Mouse (Mus musculus) cerebellum, postnatal 10 days (tissue): Measurements from ENCODE around the gene Abcg5.

Source experiments
- DNase-seq, 2 experiments: peaks; one replicate each; pipeline ENCODE4 v3.0.0; 2021; ENCODE audit warnings: mixed read lengths in 2 of 2

The Abcg5 gene

DNA sequence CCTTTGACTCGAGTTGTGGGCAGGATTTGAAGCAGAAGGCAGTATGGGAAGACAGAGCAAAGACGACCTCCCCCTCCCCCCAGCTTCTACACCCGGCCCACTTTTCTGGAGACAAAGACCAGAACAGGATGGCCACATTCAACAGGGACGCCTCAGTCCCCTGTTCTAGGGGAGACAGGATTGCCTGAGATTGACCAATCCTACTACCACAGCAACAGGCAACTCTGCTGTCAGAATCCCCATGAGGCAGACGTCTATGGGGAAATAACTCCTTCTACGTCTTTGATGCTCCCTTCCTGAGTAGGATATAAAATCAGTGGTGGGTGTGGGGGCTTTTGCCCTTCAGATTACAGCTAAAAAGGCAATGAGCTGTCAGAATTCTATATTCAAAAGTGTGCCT is 1.5 kb upstream of the Abcg5 start:
- DNase-seq = no peak

DNA sequence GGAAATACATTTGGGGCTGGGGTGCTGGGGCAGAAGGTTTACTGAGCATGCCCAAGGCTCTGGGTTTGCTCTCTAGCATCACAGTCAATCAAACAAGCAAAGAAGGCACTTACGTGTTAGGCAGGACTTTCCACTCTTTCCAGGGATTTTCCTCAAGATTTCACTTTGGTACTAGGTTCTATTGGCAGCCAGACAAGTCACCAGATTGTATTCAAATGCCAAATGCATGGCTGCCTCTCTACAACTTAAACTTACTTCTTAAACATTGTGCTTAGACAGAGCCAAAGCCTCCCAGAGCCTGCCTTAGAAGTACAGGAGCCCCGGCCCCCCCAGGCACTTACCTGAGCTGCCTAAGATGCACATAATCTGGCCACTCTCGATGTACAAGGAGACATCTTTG is 1.1 kb downstream of the Abcg5 start:
- DNase-seq = no peak

DNA sequence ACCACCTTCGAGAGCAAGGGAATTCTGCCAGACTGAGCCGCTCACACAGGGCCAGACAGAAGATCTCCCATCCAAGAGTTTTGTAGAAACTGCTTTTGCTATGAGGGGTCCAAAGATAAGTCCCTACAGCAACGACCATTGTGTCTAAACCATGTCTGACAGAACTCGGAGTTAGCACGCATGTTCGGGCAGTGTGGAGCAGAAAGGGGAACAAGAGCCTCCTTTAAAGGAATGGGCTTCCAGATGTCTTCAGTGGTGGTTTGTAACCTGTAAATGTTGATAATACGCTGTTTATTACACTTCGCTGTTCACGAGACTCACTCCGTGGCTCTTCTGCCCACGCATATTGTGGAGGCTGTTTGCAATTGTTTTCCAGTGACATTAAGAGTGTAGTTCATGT is 5.2 kb downstream of the Abcg5 start:
- DNase-seq = no peak

- peak; percentile 29 to 48 for DNase-seq
Measured at GRCm38 (mm10) chr17:84675951-84676366, 6.9 kb downstream of the Abcg5 start, which contains the start of gene Abcg8. TSS of gene Abcg8 (plus strand) at chr17:84676302.

DNA sequence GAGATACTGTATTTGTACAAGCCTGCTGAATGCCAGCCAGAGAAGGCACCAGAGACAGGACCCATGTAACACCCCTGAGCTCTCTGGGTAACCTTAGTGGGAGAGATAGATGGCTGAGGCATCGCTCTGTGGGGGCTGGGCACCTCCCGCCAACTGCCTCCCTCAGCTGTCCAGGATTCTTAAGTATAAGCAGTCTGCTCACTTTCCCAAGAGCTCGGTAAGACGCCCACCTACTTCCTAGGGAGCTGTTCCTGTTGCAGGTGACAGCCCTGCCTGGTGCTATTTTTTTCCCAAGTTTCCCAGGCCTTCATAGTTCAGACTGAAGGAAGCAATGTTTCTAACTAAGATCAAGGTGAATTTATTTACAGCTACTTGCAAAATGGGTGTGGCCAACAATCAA is 7.6 kb downstream of the Abcg5 start:
- DNase-seq = no peak

DNA sequence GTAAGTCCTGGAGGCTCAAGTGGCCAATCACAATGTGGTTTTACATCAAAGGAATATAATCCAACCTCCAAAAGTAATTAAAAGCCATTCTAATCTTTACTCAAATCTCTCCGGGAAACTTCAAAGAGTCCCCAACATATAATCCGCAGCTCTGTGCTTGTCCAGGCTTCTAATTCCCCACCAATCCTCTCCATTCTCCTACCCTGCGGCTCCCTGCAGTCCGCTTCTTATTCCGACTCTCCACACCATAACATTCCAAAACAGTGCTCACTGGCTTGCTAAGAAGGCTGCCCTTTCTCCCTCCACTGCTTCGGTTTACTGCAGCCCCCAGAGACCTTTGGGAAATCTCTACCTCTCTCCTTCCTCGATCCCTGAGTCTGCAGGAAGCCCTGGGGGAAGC is 8.8 kb downstream of the Abcg5 start:
- no peak for DNase-seq

DNA sequence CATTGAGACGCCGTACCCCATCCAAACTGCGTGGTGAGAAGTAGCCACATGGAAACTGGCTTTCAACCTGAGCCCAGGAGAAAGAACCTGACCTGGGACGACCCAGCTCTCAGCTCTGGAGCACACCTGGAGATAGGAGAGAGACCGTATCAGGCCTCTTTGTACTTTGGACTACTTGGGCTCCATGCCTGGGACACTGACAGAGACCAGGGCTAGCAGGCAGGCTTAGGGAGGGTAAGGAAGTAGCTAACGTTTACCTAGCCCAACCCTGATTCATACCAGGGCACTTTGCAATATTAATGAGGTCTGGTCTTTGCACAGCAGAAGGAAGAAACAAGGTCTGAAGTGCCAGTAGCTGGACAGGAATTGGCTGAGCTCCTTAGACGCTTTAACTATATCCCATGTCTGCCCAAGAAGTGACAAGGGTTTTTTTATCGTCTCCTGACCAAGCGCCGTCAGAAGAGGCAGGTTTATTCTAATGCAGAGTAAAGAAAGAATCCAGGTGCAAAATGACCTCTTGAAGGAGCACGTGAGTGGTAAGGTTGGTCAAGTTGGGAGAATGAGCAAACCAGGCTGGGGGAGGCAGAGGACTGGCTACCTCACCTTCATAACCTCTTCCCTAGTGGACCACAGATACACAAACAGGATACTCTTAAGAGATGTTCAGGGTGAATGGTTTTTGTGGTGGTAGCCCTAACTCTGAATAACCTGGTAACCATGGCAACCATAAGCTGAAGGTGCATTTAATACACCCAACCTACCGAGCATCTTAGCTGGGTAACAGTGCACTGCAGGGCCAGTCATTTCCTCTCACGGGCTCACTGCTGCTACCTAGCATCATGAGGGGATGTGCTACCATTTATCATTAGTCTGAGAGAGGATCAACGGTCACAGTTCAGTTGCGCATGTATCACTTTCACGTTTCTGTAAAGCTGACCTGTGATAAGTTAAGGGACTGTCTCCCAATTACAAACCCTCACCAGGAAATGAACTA is 10.1 kb downstream of the Abcg5 start:
- DNase-seq = no peak

- no peak for DNase-seq
Measured at GRCm38 (mm10) chr17:84667848-84668247, 15.0 kb downstream of the Abcg5 start.

- DNase-seq = no peak
Measured at GRCm38 (mm10) chr17:84665691-84666090, 17.1 kb downstream of the Abcg5 start.

- DNase-seq = no peak
Measured at GRCm38 (mm10) chr17:84665053-84665452, 17.8 kb downstream of the Abcg5 start.

DNA sequence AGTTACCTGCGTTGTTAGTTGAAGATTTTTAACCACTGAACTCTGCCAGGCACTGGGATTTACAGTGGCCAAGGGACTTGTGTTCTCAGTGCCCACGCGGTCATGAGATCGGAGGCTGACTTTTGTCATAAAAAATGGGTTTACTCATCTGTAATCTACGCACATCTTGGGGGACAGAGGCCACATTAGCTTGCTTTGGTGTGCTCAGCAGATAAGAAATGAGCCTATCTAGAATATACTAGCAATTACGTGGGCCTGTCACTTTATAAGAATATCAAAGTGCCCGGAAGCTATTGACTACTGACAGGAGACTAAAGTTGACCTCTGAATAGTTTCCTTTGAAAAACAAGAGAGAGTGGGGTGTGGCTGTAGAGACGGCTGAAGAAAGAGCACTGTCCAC is 23.9 kb downstream of the Abcg5 start:
- DNase-seq = no peak

DNA sequence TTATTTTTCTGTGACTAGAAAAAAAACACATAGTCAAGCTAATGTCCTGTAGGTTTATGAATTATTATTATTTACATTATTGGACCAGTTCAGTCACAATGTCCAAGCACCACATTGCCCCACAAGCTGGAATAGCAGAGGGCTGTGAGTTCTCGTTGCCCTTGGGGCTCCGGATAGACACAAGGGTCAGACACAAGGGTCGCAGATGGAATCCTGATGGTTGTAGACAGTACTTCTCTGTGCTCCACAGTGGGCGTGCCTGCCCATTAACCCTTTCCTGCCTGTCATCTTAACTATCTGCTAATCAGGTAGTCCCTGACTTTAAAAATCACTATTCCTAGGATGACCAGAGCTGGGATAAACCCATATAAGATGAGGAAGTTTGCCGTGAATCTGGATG is 24.6 kb downstream of the Abcg5 start:
- DNase-seq = no peak

DNA sequence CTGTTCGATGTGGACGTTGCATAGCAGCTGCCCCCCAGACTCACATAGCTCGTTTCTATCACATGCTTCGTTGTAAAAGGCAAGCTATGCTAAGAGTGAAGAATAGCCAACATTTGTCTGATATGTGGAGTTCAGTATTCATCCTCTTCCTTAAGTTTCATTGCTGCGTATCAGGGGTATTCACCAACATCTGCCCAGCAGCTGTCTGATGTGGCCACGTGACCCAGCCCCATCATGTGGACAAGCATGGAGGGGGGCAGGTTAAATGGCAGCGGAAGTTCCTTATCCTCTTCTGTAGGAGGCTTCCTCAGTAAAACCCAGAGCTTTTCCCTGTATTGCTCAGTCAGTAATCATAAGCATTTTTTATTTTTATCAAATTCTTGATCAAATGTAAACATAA is 25.0 kb downstream of the Abcg5 start:
- DNase-seq = no peak

DNA sequence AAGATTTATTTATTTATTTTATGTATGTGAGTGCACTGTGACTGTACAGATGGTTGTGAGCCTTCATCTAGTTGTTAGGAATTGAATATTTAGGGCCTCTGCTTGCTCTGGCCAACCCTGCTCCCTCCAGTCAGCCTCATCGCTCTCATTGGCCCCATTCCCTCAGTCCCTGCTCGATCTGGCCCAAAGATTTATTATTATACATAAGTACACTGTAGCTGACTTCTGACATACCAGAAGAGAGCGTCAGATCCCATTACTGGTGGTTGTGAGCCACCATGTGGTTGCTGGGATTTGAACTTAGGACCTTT is 25.4 kb downstream of the Abcg5 start:
- no peak for DNase-seq

GRCm38 (mm10) chr17:84656653-84657421 is 26.0 kb downstream of the Abcg5 start:
- DNase-seq = no peak

DNA sequence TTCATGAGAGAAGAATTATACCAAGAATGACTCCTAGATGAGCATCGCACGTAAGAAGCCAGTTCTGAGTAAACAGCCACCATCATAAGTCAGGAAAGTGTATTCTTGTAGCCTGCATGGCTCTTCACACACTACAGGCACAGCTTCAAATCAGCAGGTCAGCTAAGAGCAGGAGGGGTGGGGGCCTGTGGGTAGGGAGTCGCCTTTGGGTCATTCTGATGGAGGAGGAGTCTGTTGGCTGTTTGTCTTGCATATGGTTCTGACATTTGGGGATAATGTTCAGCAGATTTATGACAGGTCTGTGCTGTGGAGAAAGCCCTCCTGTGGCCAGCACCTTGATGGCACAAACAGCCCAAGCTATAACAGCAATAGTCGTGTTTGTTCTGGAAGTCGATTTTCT is 26.6 kb downstream of the Abcg5 start:
- no peak for DNase-seq

DNA sequence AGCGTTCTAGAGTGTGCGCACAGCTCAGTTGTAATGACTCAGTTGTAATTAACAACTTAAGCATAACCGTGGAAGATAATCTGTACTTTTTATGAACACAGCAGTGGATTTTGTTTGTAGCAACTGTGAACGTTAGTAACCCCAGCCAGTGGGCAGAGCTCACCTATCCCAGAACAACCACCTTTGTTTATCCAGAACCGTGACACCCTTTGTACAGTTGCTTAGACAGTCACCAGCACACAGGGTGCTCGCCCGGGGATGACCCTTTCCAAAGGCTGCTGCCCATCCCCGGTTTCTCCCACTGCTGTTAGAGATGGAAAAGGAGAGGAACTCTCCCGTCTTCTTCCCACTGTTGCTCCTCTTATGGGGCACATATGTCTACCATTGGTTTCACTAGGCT is 29.3 kb downstream of the Abcg5 start:
- DNase-seq = no peak

GRCm38 (mm10) chr17:84650302-84651017 is 32.4 kb downstream of the Abcg5 start:
- no peak for DNase-seq

- no peak for DNase-seq
Measured at GRCm38 (mm10) chr17:84647630-84648029, 35.2 kb downstream of the Abcg5 start.

DNA sequence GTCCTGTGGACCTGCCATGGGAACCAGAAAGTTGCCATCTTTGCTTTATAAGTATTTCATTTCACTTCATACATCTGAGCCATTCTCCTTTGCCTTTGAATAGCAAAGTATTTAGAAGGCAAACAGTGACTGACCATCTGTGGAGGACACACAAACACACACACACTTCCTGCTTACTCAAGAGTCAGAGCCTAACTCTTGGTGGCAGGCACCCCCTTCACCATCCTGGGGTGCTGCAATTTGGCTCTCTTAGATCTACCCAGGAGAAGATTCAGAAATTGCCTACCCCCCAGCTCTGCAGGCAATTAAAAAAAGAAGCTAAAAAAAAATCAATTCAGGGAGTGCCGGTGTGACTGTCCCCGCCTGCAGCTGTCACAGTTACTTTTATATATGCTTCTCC is 36.3 kb downstream of the Abcg5 start:
- no peak for DNase-seq

DNA sequence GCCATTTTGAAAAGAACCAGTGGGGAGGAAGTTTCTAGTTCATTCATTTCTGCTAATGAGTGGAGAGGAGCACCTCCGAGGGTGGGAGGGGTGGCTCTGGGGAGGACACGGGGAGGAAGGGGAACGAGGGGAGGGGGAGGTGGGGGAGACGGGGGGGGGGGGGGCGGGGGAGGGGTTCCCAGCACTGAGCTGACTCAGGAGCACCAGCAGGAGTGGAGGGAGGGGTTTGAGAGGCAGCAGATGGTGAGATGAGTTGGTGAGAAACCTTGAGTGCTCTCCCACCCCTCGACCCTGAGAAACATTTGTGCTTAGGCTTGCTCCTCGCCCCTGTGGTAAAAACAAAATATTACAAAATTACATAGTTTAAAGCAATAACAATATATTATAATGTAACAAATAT is 36.9 kb downstream of the Abcg5 start:
- peak in 1 of 2 experiments; percentile 39 for DNase-seq

DNA sequence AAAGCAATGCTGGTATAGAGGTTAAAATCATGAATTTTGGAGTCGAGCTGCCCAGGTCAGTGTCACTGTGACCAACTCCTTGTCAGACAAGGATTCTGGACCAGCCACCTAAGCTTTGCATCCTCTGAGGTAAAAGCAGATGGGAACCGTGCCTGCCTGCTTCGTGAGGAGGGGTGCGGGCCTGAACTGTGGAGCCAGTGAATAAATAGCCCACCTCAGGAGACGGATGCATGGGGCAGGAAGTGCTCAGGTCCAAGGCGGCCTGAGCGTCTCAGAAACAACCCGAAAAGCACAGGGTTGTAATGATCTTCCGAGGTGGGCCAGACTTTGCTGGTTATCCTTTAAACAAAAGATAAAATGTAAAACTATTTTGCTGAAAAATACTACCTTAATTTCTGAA is 37.7 kb downstream of the Abcg5 start:
- no peak for DNase-seq

DNA sequence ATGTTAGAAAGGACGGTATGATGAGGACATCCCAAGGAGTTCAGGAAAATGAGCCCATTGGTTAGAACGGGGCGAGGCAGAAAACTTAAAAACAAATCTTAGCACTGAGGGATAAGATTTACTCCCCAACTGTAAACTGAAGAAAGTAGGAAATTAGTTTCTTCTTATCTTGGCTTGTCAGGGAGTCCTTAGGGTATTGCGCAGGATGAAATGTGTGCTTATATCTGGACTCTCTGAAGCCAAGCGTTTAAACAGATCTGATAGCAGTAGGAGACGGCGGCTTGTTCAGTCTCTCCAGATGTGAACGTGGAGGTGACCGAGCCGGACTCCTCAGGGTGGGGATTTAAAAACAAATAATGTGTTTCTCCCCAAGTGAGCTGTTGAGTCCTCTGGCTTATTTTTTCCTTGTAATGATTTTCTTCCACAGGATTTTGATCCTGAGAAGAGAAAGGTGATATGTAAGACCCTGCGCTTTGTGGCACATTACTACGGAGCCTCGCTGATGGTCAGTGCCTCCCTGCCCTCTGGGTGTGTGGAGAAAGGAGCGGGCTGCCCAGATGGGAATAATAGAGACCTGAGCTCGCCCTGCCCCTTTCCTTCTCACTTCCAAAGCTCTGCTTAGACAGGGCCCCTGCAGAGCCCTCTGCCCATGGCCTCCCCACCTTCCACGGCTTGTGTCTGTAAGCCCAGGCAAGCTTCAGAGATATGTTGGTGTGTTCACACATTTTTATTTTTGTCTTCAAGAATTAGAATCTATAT is 38.3 kb downstream of the Abcg5 start:
- DNase-seq = peak in 1 of 2 experiments; percentile 22
